Mouse (Mus musculus) thymus, adult 2 months (tissue): Measurements from ENCODE around the gene Cers5.

ENCODE experiments used
- CTCF ChIP-seq: fragments of 200-500 bp; IDR thresholded peaks from 2 replicates; pipeline ENCODE4 v1.5.1; 2012; ENCODE audit warnings: mild to moderate bottlenecking, control low read depth, low read length, moderate library complexity, borderline replicate concordance; ENCODE audit not compliant: control insufficient read depth, poor library complexity, insufficient read depth; ENCODE audit errors: extremely low read depth
- POLR2A ChIP-seq: fragments of 200-500 bp; IDR thresholded peaks from 2 replicates; pipeline ENCODE4 v1.6.1; 2012; ENCODE audit warnings: mild to moderate bottlenecking, low read length, control low read depth, moderate library complexity; ENCODE audit not compliant: control insufficient read depth, poor library complexity, insufficient read depth; ENCODE audit errors: extremely low read depth

DNA sequence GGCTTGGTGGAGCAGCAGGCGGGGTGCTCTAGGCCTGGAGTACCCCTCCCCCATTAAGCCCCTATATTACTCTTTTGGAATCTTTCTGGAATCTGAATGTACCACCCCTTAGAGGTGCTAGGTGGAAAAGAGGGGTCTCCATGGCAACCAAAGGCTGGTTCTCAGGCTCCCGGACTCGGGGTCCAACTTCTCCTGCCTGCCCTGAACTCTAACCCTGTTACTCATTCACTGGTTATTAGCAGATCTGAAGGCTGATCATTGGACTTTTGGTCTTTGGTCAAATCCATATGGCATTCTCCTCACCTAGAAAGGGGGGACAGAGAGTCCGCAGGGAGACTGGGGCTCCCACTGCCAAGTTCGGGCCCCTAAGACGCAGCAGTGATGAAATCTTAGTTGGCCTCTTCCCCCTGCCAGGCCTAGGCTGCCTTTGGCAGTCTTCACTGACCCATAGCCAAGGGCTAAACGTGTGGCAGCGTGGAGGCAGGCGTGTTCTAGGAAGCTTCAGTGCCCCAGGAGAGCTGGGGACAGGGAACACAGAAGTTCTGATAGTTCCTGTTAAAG lies 54.1 kb downstream of the Cers5 start:
- TF ChIP-seq CTCF (no peak), POLR2A (no peak)
